Mouse (Mus musculus) spleen, postnatal 14 days (tissue): ENCODE results near the gene Vsig10.

ENCODE experiments used
- DNase-seq, 2 experiments: peaks; one replicate each; pipeline ENCODE4 v3.0.0; 2021 to 2022; ENCODE audit warnings: low spot score in 2 of 2

Vsig10 gene

DNA sequence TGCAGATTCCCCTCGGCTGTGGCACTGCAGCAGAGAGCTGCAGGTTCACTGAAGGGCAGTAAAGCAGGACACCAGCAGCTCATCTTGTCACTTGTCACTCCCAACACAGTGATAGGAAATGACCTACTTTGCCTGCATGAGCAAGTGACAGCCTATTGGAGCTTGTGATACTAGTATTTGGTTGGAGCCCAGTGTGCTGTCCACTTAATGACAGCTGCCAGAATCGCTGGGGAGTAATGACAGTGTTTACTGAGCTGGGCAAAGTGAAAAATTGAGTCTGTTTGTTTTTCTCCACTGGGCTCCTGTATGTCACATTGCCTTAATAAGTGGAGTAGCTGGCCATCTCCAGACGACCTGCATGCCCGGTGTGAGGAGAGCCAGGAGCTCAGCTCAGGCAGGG lies 61.3 kb downstream of the Vsig10 start:
- no peak for DNase-seq

GRCm38 (mm10) chr5:117381785-117382184 lies 62.9 kb downstream of the Vsig10 start:
- no peak for DNase-seq

GRCm38 (mm10) chr5:117383198-117383597 lies 64.3 kb downstream of the Vsig10 start:
- DNase-seq, result no peak

- DNase-seq, result peak; percentile 51 to 64
Measured at GRCm38 (mm10) chr5:117388296-117388751, 69.4 kb downstream of the Vsig10 start.

GRCm38 (mm10) chr5:117388877-117389276 lies 70.0 kb downstream of the Vsig10 start, which contains the start of gene Rfc5:
Gene Rfc5, minus strand, starts transcription at chr5:117389047.
- DNase-seq, result peak; percentile 87 to 95

GRCm38 (mm10) chr5:117390895-117391294 lies 72.0 kb downstream of the Vsig10 start:
- DNase-seq, result no peak

GRCm38 (mm10) chr5:117395834-117396233 lies 77.0 kb downstream of the Vsig10 start:
- DNase-seq, result no peak

GRCm38 (mm10) chr5:117396596-117397014 lies 77.7 kb downstream of the Vsig10 start:
- DNase-seq, result no peak

- DNase-seq, result no peak
Measured at GRCm38 (mm10) chr5:117397371-117397770, 78.5 kb downstream of the Vsig10 start.

DNA sequence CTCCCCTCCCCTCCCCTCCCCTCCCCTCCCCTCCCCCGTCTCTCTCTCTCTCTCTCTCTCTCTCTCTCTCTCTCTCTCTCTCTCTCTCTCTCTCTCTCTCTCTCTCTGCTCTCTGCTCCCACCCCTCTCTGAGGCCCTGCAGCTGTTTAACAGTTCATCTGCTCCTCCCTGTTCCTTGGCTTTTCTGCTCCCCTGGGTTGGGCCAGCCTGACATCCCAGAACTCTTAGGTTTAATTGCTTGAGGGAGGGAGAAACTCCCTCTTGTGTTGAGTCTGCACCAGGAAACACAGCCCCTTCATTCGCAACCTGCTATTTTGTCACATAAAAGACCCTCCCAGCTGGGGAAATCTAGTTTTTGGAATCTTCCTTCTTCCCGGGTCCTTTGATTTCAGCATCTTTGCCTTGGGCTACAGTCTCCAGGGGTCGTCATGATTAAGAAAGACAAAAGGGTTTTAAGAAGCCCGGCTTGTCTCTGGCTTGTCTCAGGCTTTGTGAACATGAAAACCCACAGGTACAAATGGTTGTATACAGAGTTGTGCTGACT lies 79.2 kb downstream of the Vsig10 start:
- DNase-seq, result no peak

DNA sequence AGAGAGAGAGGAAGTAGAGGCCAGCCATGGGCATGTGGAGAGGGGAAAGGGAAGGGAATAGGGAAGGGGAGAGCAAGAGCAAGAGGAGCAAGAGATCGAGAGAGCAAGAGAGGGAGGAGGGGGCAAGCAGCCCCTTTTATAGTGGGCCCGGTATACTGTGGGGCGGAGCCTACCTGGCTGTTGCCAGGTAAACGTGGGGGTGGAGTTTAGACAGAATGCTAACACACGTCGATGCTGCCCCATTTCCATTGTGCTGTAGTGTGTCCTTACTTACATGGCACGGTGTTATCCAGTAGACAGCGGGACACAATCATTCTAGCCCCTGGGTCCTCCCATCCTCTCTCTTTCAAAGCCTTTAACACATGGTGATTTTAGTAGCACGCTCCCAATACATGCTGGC lies 80.4 kb downstream of the Vsig10 start:
- DNase-seq, result no peak

DNA sequence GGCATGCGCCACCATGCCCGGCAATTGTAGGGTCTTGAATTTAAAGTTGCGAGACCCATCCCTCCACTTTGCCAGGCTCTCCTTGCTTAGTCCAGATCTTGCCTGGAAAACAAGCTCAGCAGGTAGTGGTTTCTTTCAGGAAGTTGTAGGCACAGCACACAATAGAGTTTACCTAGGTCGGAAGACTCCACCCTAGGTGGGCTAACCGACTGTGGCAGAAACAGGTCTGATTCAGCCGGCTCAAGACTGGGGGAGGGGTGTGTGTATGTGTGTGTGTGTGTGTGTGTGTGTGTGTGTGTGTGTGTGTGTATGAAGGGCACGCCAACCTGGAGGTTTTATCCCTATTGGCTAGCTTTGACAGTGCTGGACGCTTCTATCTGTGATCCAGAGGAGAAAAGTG lies 84.7 kb downstream of the Vsig10 start:
- DNase-seq, result no peak
